Mouse (Mus musculus) ES-E14 (cell line): ENCODE results near the gene Inpp5d.

Experiments used
- CHD2 ChIP-seq: IDR thresholded peaks from 2 replicates; pipeline ENCODE4 v1.6.1; 2014; ENCODE audit warnings: mild to moderate bottlenecking, low read depth, low read length, inconsistent platforms
- HCFC1 ChIP-seq: IDR thresholded peaks from 2 replicates; pipeline ENCODE4 v1.6.1; 2012; ENCODE audit warnings: low read length, inconsistent platforms, borderline replicate concordance; ENCODE audit not compliant: insufficient read depth
- MAFK ChIP-seq: IDR thresholded peaks from 2 replicates; pipeline ENCODE4 v1.6.1; 2014; ENCODE audit warnings: mild to moderate bottlenecking, low read depth, low read length, inconsistent platforms; ENCODE audit not compliant: insufficient read depth
- ZC3H11A ChIP-seq: IDR thresholded peaks from 2 replicates; pipeline ENCODE4 v1.6.1; 2012; ENCODE audit warnings: low read depth, mild to moderate bottlenecking, inconsistent platforms, low read length, borderline replicate concordance
- ZNF384 ChIP-seq: IDR thresholded peaks from 2 replicates; pipeline ENCODE4 v1.6.1; 2012; ENCODE audit warnings: low read depth, low read length, inconsistent platforms

DNA sequence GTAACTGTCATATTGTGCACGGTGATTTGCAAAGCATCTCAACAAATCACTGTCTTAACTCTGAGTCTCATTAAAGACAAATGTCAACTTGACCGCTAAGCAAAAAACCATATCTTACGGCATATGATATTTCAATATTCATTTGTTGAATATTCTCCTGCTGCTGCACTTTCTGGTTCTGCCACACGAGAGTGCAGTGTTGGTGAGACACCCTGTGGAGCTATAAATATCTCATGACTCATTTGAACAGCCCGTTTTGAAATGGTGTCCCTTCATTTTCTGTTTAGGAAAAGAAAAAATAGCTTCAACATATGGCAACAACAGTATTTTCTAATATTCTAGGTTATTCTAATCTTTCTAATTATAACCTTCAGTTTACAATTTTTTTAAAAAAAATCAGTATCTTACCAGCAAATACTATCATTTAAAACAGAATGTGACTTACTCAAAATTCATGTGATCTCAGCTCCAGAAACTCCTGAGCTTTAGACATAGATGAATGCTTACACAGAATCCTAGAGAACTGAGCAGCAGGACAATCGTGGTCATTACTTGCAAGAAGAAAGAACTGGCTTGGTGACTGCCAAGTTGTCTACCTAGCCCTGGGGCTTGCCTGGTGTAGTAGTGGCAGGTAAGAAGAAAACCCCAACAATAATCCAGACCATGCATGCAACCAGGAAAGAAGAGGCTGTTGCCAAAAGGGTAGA lies 120.6 kb downstream of the Inpp5d start:
- TF ChIP-seq MAFK (no peak), ZNF384 (no peak), CHD2 (no peak), ZC3H11A (no peak), HCFC1 (no peak)
